Mouse (Mus musculus) erythroblast, embryonic 14.5 days (primary cell): ENCODE data around the gene Prdx6.

Experiments used
- GATA1 ChIP-seq: IDR thresholded peaks from 2 replicates; pipeline ENCODE4 v1.6.1; 2012; ENCODE audit warnings: low read length, inconsistent platforms, mixed read lengths
- TAL1 ChIP-seq: IDR thresholded peaks from 3 replicates; pipeline ENCODE4 v1.6.1; 2012; ENCODE audit warnings: low read length, inconsistent platforms, mixed read lengths

DNA sequence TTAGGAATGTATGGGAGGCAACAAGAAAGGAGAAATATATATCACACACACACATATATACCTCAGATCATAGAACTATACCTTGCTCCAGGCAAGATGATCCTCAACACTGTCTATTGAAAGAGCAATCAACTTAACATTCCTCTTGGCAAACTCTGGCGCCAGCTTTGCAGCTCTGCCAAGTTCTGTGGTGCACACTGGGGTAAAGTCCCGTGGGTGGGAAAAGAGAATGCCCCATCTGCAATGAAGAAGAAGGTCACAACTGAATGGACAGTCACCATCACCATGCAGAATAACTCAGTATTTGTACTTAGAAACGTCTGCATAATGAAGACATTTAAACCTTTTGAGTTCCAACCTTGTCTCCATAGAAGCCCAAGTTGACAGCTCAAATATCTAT lies 3.8 kb downstream of the Prdx6 start:
- TF ChIP-seq TAL1 (no peak), GATA1 (no peak)
